Mouse (Mus musculus): ENCODE measurements around the gene Rasip1.

Rasip1 gene

GRCm38 (mm10) chr7:45624718-45625117, 2.6 kb upstream of the Rasip1 start:
- no peak for DNase-seq (ENCODE audit: low read depth)

- DNase-seq (ENCODE audit: low read depth): no peak
These were observed 1.8 kb upstream of the Rasip1 start for GRCm38 (mm10) chr7:45625481-45625880.

GRCm38 (mm10) chr7:45626571-45627076, 664 bp upstream of the Rasip1 start:
- no peak for DNase-seq (ENCODE audit: low read depth)

- peak; percentile 92 for DNase-seq (ENCODE audit: low read depth)
These were observed 1.3 kb downstream of the Rasip1 start for GRCm38 (mm10) chr7:45628364-45629294.

GRCm38 (mm10) chr7:45630064-45630907, 3.0 kb downstream of the Rasip1 start:
- DNase-seq (ENCODE audit: low read depth): no peak

- no peak for DNase-seq (ENCODE audit: low read depth)
These were observed 5.2 kb downstream of the Rasip1 start for GRCm38 (mm10) chr7:45632499-45632898.

- DNase-seq (ENCODE audit: low read depth): peak; percentile 46
These were observed 7.8 kb downstream of the Rasip1 start for GRCm38 (mm10) chr7:45634946-45635681.

- DNase-seq (ENCODE audit: low read depth): no peak
These were observed 8.7 kb downstream of the Rasip1 start for GRCm38 (mm10) chr7:45635711-45636688.

GRCm38 (mm10) chr7:45637710-45638109, 10.4 kb downstream of the Rasip1 start:
- no peak for DNase-seq (ENCODE audit: low read depth)

- DNase-seq (ENCODE audit: low read depth): no peak
These were observed 11.5 kb downstream of the Rasip1 start for GRCm38 (mm10) chr7:45638623-45639401.

GRCm38 (mm10) chr7:45639561-45640027, 12.3 kb downstream of the Rasip1 start, which contains the start of gene Mamstr:
TSS of gene Mamstr (plus strand) at chr7:45639977.
- DNase-seq (ENCODE audit: low read depth): no peak

- DNase-seq (ENCODE audit: low read depth): no peak
These were observed 13.1 kb downstream of the Rasip1 start for GRCm38 (mm10) chr7:45640191-45640957.

GRCm38 (mm10) chr7:45641391-45642040, 14.2 kb downstream of the Rasip1 start:
- no peak for DNase-seq (ENCODE audit: low read depth)

GRCm38 (mm10) chr7:45642083-45642482, 14.8 kb downstream of the Rasip1 start:
- DNase-seq (ENCODE audit: low read depth): no peak

GRCm38 (mm10) chr7:45642503-45643255, 15.4 kb downstream of the Rasip1 start:
- peak; percentile 24 for DNase-seq (ENCODE audit: low read depth)

GRCm38 (mm10) chr7:45643441-45644178, 16.3 kb downstream of the Rasip1 start:
- peak; percentile 93 for DNase-seq (ENCODE audit: low read depth)

- peak; percentile 36 for DNase-seq (ENCODE audit: low read depth)
These were observed 16.9 kb downstream of the Rasip1 start for GRCm38 (mm10) chr7:45644183-45644582.
